Mouse (Mus musculus) kidney, postnatal 0 days (tissue): ENCODE measurements at regions not wholly inside any gene's neighbourhood (a gene's known extent, or its start where the extent isn't known, plus 50 kb on each side); places are given as distances from the start of the nearest gene placed in this dataset.
A peak's percentile ranks its signal among the peaks of the same experiment; 100 is the strongest.

Source experiments
- ATAC-seq: fragments of 200-750 bp; cut with Nextera tagmentation; replicated peaks from 2 replicates; pipeline ENCODE4 v1.8.0; 2017; ENCODE audit warnings: low read depth, moderate number of reproducible peaks, moderate TSS enrichment, moderate library complexity; ENCODE audit not compliant: low FRiP score
- DNase-seq: peaks from one replicate; pipeline ENCODE4 v3.0.0-alpha.2; 2016; ENCODE audit warnings: low spot score
- H3K27ac ChIP-seq: fragments of 300-500 bp; sonication (generic); 2 replicates; pipeline ENCODE4 v1.5.1; 2014; ENCODE audit warnings: mild to moderate bottlenecking
- H3K27me3 ChIP-seq: fragments of 300-500 bp; sonication (generic); 2 replicates; pipeline ENCODE4 v1.6.1; 2014; ENCODE audit warnings: low read length, mixed read lengths; ENCODE audit not compliant: insufficient read depth
- H3K36me3 ChIP-seq: fragments of 300-500 bp; sonication (generic); 2 replicates; pipeline ENCODE4 v1.6.1; 2014; ENCODE audit warnings: low read length, mixed read lengths; ENCODE audit not compliant: insufficient read depth
- H3K4me1 ChIP-seq: fragments of 300-500 bp; sonication (generic); replicated peaks from 2 replicates; pipeline ENCODE4 v1.6.1; 2014; ENCODE audit warnings: antibody characterized with exemption, low read length, mixed read lengths; ENCODE audit not compliant: insufficient read depth
- H3K4me2 ChIP-seq: fragments of 300-500 bp; sonication (generic); 2 replicates; pipeline ENCODE4 v1.6.1; 2014; ENCODE audit warnings: mild to moderate bottlenecking, low read length, moderate library complexity, mixed read lengths
- H3K4me3 ChIP-seq: fragments of 300-500 bp; sonication (generic); replicated peaks from 2 replicates; pipeline ENCODE4 v1.5.1; 2014; ENCODE audit warnings: low read depth, low read length
- H3K9ac ChIP-seq: fragments of 300-500 bp; sonication (generic); 2 replicates; pipeline ENCODE4 v1.6.1; 2014; ENCODE audit warnings: low read depth, low read length
- H3K9me3 ChIP-seq: fragments of 300-500 bp; sonication (generic); replicated peaks from 2 replicates; pipeline ENCODE4 v1.6.1; 2016; ENCODE audit warnings: low read length, inconsistent platforms, mixed read lengths
- CTCF ChIP-seq: IDR thresholded peaks from 2 replicates; pipeline ENCODE4 v1.5.1; 2016; ENCODE audit warnings: antibody characterized with exemption, low read depth, mild to moderate bottlenecking, moderate library complexity
- WGBS: fragments of 180-500 bp; shearing (Covaris S2); extraction: QIAGEN DNeasy Blood & Tissue Kit; methylation state at CpG from one replicate; pipeline ENCODE4 v1.1.7; 2014; 5-methylcytosine and 5-hydroxymethylcytosine counted together

DNA sequence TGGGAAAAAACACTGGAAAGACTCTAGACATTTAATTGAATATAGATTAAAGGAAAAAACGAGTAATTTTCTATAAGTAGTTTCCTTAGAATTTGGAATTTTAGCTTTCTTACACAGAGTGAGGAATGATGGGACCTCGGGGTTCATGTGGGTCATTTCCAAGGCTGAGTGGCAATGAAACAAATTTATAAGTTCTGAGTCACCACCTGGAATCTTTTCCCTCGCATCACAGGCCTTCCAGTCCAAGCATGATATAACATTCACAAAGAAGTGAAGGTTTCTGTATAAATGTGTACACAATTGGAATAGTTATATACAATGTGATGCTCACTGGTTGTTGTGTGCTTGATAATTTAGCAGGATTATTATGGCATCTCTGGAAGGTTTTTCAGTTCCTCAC lies 227.3 kb downstream of the Fat4 start:
- no peak overlapping the region for H3K9ac ChIP-seq
- TF ChIP-seq CTCF = no peak
- no peaks in the 10 kb centered on the region for H3K27me3 ChIP-seq
- DNase-seq (no peak), ATAC-seq (no peak)
- H3K4me1 ChIP-seq = no peaks in the 10 kb centered on the region
- H3K36me3 ChIP-seq = no peaks in the 10 kb centered on the region
- no peaks in the 10 kb centered on the region for H3K9me3 ChIP-seq
- no peak overlapping the region for H3K27ac ChIP-seq
- no peak overlapping the region for H3K4me3 ChIP-seq
- H3K4me2 ChIP-seq = no peak overlapping the region
- 62% methylated on average over 3 of the region's 3 CpGs for WGBS

DNA sequence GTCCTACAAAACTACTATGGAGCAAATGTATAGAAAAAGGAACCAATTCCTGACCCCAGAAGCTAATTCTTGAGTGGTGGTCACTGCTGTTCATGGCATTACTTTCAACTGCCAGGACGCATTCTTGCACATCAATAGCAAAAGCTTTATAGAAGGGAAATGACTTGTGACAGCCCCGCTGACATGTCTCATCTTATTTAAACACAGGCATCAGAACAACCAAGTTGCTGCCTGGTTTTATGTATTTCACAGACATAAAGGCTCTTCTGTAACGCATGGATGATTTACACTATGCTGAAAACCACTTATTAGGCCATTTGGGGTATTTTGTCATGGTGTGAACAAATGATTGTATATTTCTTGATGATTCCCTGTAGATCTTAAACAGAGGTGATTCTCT lies 228.1 kb downstream of the Fat4 start:
- DNase-seq (no peak), ATAC-seq (no peak)
- H3K27me3 ChIP-seq = no peaks in the 10 kb centered on the region
- WGBS = 77% methylated on average over 3 of the region's 3 CpGs
- no peaks in the 10 kb centered on the region for H3K4me1 ChIP-seq
- no peak for TF ChIP-seq CTCF
- no peak overlapping the region for H3K4me3 ChIP-seq
- no peaks in the 10 kb centered on the region for H3K9me3 ChIP-seq
- H3K4me2 ChIP-seq = no peak overlapping the region
- no peaks in the 10 kb centered on the region for H3K36me3 ChIP-seq
- H3K9ac ChIP-seq = no peak overlapping the region
- H3K27ac ChIP-seq = no peak overlapping the region

DNA sequence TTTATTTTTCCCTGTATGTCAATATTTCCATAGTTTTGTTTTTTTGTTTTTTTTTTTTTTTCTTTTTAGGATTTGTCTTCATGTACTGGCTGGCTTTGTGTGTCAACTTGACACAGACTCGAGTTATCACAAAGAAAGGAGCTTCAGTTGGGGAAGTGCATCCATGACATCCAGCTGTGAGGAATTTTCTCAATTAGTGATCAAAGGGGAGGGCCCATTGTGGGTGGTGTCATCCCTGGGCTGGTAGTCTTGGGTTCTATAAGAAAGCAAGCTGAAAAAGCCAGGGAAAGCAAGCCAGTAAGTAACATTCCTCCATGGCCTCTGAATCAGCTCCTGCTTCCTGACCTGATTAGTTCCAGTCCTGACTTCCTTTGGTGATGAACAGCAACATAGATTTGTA lies 228.7 kb downstream of the Fat4 start:
- Histone ChIP-seq H3K27me3 (no peaks in the 10 kb centered on the region), H3K9ac (no peak overlapping the region), H3K4me3 (no peak overlapping the region), H3K4me1 (no peaks in the 10 kb centered on the region), H3K36me3 (no peaks in the 10 kb centered on the region), H3K27ac (no peak overlapping the region), H3K4me2 (no peak overlapping the region), H3K9me3 (no peaks in the 10 kb centered on the region)
- DNase-seq (no peak), ATAC-seq (no peak)
- 29% methylated on average over 1 of the region's 1 CpGs for WGBS
- no peak for TF ChIP-seq CTCF

DNA sequence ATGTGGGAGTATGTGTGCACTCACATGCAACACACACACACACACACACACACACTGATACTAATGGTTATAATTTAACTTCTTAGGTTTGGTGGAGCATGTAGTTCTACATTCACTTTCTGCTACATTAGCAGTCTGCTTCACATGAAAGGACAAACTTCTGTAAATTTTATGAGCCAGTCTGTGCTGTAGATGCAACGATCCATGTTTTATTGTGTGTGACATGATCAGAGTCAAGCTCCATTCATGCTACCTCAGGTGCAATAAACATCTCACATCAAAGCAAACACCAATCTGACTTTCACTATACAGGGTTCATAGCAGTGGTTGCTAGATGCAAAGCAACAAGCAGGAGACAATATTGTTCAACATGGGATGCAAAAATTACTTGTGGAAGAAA lies 235.5 kb downstream of the Fat4 start:
- no peak for TF ChIP-seq CTCF
- no peaks in the 10 kb centered on the region for H3K4me1 ChIP-seq
- DNase-seq (peak; percentile 66), ATAC-seq (peak; percentile 87; the same call in 1 of the 2 replicates)
- no peak overlapping the region for H3K9ac ChIP-seq
- no peaks in the 10 kb centered on the region for H3K9me3 ChIP-seq
- no peaks in the 10 kb centered on the region for H3K36me3 ChIP-seq
- H3K4me3 ChIP-seq = no peak overlapping the region
- H3K27me3 ChIP-seq = no peaks in the 10 kb centered on the region
- WGBS = 10% methylated on average over 1 of the region's 1 CpGs
- H3K4me2 ChIP-seq = no peak overlapping the region
- H3K27ac ChIP-seq = no peak overlapping the region

- 44% methylated on average over 3 of the region's 3 CpGs for WGBS
- H3K4me1 ChIP-seq = no peaks in the 10 kb centered on the region
- no peak for ATAC-seq
- TF ChIP-seq CTCF = no peak
- no peak overlapping the region for H3K27ac ChIP-seq
- no peaks in the 10 kb centered on the region for H3K27me3 ChIP-seq
- H3K36me3 ChIP-seq = no peaks in the 10 kb centered on the region
- no peaks in the 10 kb centered on the region for H3K9me3 ChIP-seq
- H3K4me2 ChIP-seq = no peak overlapping the region
- peak; percentile 65 for DNase-seq
- no peak overlapping the region for H3K9ac ChIP-seq
- no peak overlapping the region for H3K4me3 ChIP-seq
Measured at GRCm38 (mm10) chr3:39130532-39130931, 243.8 kb downstream of the Fat4 start.

DNA sequence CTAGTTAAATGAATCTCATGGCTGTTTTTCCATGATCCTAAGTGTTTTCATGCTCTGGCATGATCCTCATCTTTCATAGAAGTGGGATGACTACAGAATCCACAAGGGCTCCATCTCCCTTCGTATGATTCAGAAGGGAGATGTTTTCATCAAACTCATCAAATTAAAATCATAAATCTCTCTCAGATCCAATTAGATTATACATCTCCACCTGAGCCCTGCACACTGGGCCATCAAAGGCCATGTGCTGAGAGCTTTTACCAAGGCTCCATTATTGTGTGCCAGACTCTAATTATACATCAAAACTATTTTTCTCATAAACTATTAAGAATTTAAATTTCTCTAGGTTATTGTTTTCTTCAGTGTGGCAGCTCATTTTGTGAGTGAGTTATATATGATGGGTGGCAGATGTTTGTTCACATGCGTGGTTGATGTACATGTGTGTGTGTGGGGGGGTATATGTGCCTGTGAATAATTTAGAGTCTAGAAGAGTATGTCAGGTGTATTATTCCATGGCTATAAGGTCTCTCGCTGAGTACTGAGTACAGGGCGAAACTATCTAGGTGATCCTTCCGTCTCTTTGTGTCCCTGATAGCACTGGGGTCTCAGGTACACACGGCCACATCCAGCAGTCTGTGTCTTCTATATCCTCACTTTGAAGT lies 278.4 kb downstream of the Fat4 start:
- TF ChIP-seq CTCF = no peak
- 88% methylated on average over 6 of the region's 6 CpGs for WGBS

GRCm38 (mm10) chr3:39182646-39183045 lies 295.9 kb downstream of the Fat4 start:
- DNase-seq = peak; percentile 64
- WGBS = 45% methylated on average over 3 of the region's 3 CpGs

More for the DNA sequence above, 278.4 kb downstream of the Fat4 start:
- Histone ChIP-seq H3K27me3 (no peaks in the 10 kb centered on the region), H3K4me3 (no peak overlapping the region), H3K9ac (no peak overlapping the region), H3K4me1 (no peaks in the 10 kb centered on the region), H3K36me3 (no peaks in the 10 kb centered on the region), H3K27ac (no peak overlapping the region), H3K4me2 (no peak overlapping the region), H3K9me3 (no peaks in the 10 kb centered on the region)
- no peak for ATAC-seq
- no peak for DNase-seq

More at GRCm38 (mm10) chr3:39182646-39183045, 295.9 kb downstream of the Fat4 start:
- Histone ChIP-seq H3K27ac (no peak overlapping the region), H3K36me3 (no peaks in the 10 kb centered on the region), H3K9ac (no peak overlapping the region), H3K4me3 (no peak overlapping the region), H3K27me3 (no peaks in the 10 kb centered on the region), H3K4me1 (no peaks in the 10 kb centered on the region), H3K9me3 (no peaks in the 10 kb centered on the region), H3K4me2 (no peak overlapping the region)
- no peak for ATAC-seq
- no peak for TF ChIP-seq CTCF
